Mouse (Mus musculus) cerebellum, adult 2 months (tissue): ENCODE measurements around the gene Mctp1.

ENCODE experiments used
- CTCF ChIP-seq: fragments of 200-500 bp; IDR thresholded peaks from 2 replicates; pipeline ENCODE4 v1.5.1; 2011; ENCODE audit warnings: low read depth, mild to moderate bottlenecking, control low read depth, low read length, moderate library complexity, borderline replicate concordance; ENCODE audit not compliant: insufficient read depth
- POLR2A ChIP-seq: fragments of 200-500 bp; IDR thresholded peaks from 2 replicates; pipeline ENCODE4 v1.6.1; 2011; ENCODE audit warnings: low read length, control low read depth, borderline replicate concordance; ENCODE audit not compliant: insufficient read depth

GRCm38 (mm10) chr13:77047179-77047931 lies 663.0 kb downstream of the Mctp1 start:
- TF ChIP-seq CTCF, result no peak
- TF ChIP-seq POLR2A, result no peak
